Mouse (Mus musculus): ENCODE data around the gene Slc34a3. TPM values are rescaled to one million over a fixed set of nuclear protein-coding genes. Genes with fewer than 3 reads are reported as not detected.

The Slc34a3 gene
- polyA plus RNA-seq (2014; fragmentation: Nextera tagmentation; extraction: Ambion mirVana): not detected in 2 replicates

- WGBS: 94% methylated on average over 3 of the region's 3 CpGs
- H3K4me3 ChIP-seq (ENCODE audit: low read depth, low read length): no peak within 1 kb of the TSS
- ATAC-seq (ENCODE audit: insufficient number of reproducible peaks, low FRiP score, low TSS enrichment, low read depth) (no peak), DNase-seq (ENCODE audit: low spot score) (no peak)
- no peak within 1 kb of the TSS for H3K4me2 ChIP-seq (ENCODE audit: low read depth, severe bottlenecking)
- H3K27ac ChIP-seq (replicated peaks; ENCODE audit: low read depth, low read length): no peak within 1 kb of the TSS
- no peaks in the 10 kb centered on the region for H3K4me1 ChIP-seq (ENCODE audit: control insufficient read depth, insufficient read depth, low read length)
- H3K27me3 ChIP-seq (ENCODE audit: control insufficient read depth, insufficient read depth, low read length): peaks cover under 1% of the 10 kb centered on the region; the same call in 1 of the 2 replicates
- H3K9ac ChIP-seq (ENCODE audit: low read length): no peak within 1 kb of the TSS
- H3K36me3 ChIP-seq (ENCODE audit: control insufficient read depth, insufficient read depth, low read length): no peaks in the 10 kb centered on the region
- H3K9me3 ChIP-seq (ENCODE audit: control insufficient read depth, low read length): no peaks in the 10 kb centered on the region
These were observed at the start of gene Slc34a3 for GRCm38 (mm10) chr2:25234050-25234449. Gene Slc34a3, minus strand, starts transcription at chr2:25234364.

GRCm38 (mm10) chr2:25278928-25279882 lies 45.0 kb upstream of the Slc34a3 start:
- WGBS: 63% methylated on average over 13 of the region's 13 CpGs
- Histone ChIP-seq H3K27ac (replicated peaks; ENCODE audit: low read depth, low read length) (no peak overlapping the region), H3K4me1 (ENCODE audit: control insufficient read depth, insufficient read depth, low read length) (no peaks in the 10 kb centered on the region), H3K9ac (ENCODE audit: low read length) (no peak overlapping the region), H3K4me2 (ENCODE audit: low read depth, severe bottlenecking) (no peak overlapping the region), H3K4me3 (ENCODE audit: low read depth, low read length) (no peak overlapping the region), H3K36me3 (ENCODE audit: control insufficient read depth, insufficient read depth, low read length) (peaks cover 43% of the 10 kb centered on the region), H3K9me3 (ENCODE audit: control insufficient read depth, low read length) (no peaks in the 10 kb centered on the region), H3K27me3 (ENCODE audit: control insufficient read depth, insufficient read depth, low read length) (no peaks in the 10 kb centered on the region)
- DNase-seq (ENCODE audit: low spot score): peak; percentile 87
- no peak for ATAC-seq (ENCODE audit: insufficient number of reproducible peaks, low FRiP score, low TSS enrichment, low read depth)

DNA sequence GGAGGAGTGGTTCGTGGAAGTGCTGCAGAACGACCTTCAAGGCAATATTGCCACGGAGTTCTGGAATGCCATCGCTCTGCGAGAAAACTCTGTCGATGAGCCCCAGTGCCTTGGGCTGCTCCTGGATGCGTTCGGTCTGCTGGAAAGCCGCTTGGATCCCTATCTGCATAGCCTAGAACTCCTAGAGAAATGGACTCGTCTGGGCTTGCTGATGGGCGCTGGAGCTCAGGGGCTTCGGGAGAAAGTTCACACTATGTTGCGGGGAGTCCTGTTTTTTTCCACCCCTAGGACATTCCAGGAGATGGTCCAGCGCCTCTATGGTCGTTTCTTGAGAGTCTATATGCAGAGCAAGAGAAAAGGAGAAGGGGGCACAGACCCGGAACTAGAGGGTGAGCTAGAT lies 38.8 kb upstream of the Slc34a3 start:
- H3K27ac ChIP-seq (replicated peaks; ENCODE audit: low read depth, low read length): no peak overlapping the region
- no peaks in the 10 kb centered on the region for H3K9me3 ChIP-seq (ENCODE audit: control insufficient read depth, low read length)
- ATAC-seq (ENCODE audit: insufficient number of reproducible peaks, low FRiP score, low TSS enrichment, low read depth) (no peak), DNase-seq (ENCODE audit: low spot score) (no peak)
- peak overlapping the region; percentile 96 for H3K4me2 ChIP-seq (ENCODE audit: low read depth, severe bottlenecking)
- H3K36me3 ChIP-seq (ENCODE audit: control insufficient read depth, insufficient read depth, low read length): peaks cover 21% of the 10 kb centered on the region
- no peaks in the 10 kb centered on the region for H3K27me3 ChIP-seq (ENCODE audit: control insufficient read depth, insufficient read depth, low read length)
- H3K4me1 ChIP-seq (ENCODE audit: control insufficient read depth, insufficient read depth, low read length): peaks cover 18% of the 10 kb centered on the region
- WGBS: 32% methylated on average over 16 of the region's 16 CpGs
- H3K4me3 ChIP-seq (ENCODE audit: low read depth, low read length): peak overlapping the region; percentile 95
- H3K9ac ChIP-seq (ENCODE audit: low read length): peak overlapping the region; percentile 83

DNA sequence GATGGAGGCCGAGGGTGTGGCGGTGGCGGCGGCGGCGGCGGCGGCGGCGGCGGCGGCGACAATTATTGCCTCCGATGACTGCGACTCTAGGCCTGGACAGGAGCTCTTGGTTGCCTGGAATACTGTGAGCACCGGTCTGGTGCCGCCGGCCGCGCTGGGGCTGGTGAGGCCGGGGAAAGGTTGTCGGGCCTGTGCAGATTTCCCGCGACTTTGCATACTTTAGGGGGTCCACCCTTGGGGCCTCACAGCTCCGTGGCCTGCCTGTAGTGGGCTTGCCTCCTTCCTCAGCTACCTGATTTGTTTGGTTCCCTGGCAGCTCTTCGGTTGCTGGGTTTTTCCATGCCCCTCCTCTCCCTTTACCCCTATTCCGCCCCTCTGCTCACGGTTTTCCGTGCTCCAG lies 38.4 kb upstream of the Slc34a3 start:
- Histone ChIP-seq H3K4me1 (ENCODE audit: control insufficient read depth, insufficient read depth, low read length) (peaks cover 18% of the 10 kb centered on the region), H3K4me3 (ENCODE audit: low read depth, low read length) (peak overlapping the region; percentile 95), H3K27ac (replicated peaks; ENCODE audit: low read depth, low read length) (no peak overlapping the region), H3K9me3 (ENCODE audit: control insufficient read depth, low read length) (no peaks in the 10 kb centered on the region), H3K9ac (ENCODE audit: low read length) (peak overlapping the region; percentile 83), H3K36me3 (ENCODE audit: control insufficient read depth, insufficient read depth, low read length) (peaks cover 18% of the 10 kb centered on the region), H3K27me3 (ENCODE audit: control insufficient read depth, insufficient read depth, low read length) (no peaks in the 10 kb centered on the region), H3K4me2 (ENCODE audit: low read depth, severe bottlenecking) (peak overlapping the region; percentile 96)
- peak; percentile 75 for ATAC-seq (ENCODE audit: insufficient number of reproducible peaks, low FRiP score, low TSS enrichment, low read depth)
- DNase-seq (ENCODE audit: low spot score): no peak
- under 1% methylated on average over 29 of the region's 29 CpGs for WGBS

DNA sequence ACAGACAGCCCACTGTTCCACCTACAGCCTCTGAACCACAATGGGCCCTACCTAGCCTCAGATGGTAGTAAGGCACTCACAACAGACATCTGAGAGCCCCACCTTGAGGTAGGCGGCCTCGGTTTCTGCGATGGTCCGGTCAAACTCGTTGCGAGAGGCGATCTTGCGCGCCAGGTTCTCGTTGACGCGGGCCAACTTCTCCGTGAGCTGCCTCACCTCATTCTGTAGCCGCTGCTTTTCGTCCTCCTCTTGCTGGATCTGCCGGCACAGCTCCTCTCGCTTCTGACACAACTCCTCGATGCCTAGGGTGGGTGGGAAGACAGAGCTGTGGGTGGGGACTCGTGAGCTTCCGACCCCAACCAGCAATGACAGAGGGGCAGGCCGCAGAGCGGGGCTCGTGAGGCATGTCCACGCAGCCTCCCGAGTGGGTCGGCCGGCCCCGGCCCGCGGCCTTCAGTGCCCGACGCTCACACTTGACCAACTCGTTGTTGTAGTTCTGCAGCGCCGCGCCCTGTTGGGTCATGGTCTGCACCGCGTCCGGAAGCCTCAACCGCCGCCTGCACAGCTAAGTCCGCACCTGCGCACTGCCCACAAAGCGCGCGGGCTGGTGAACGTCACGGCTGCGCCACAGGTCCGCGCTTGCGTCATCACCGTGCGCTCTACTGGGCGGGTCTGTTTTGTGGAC lies 37.8 kb upstream of the Slc34a3 start, which contains the start of the genes Ssna1 and Anapc2:
Gene Ssna1, minus strand, starts transcription at position 612 of the 685 bp plus-strand sequence.
Gene Anapc2, plus strand, starts transcription at position 652 of the 685 bp plus-strand sequence.
- ATAC-seq (ENCODE audit: insufficient number of reproducible peaks, low FRiP score, low TSS enrichment, low read depth): peak; percentile 93
- Histone ChIP-seq H3K4me3 (ENCODE audit: low read depth, low read length) (peak within 1 kb of the TSS; percentile 95), H3K4me1 (ENCODE audit: control insufficient read depth, insufficient read depth, low read length) (peaks cover 18% of the 10 kb centered on the region), H3K27ac (replicated peaks; ENCODE audit: low read depth, low read length) (no peak within 1 kb of the TSS; the same call in 1 of the 2 replicates), H3K9me3 (ENCODE audit: control insufficient read depth, low read length) (no peaks in the 10 kb centered on the region), H3K27me3 (ENCODE audit: control insufficient read depth, insufficient read depth, low read length) (no peaks in the 10 kb centered on the region), H3K4me2 (ENCODE audit: low read depth, severe bottlenecking) (peak within 1 kb of the TSS; percentile 96), H3K9ac (ENCODE audit: low read length) (peak within 1 kb of the TSS; percentile 83), H3K36me3 (ENCODE audit: control insufficient read depth, insufficient read depth, low read length) (peaks cover 18% of the 10 kb centered on the region)
- under 1% methylated on average over 55 of the region's 55 CpGs for WGBS
- DNase-seq (ENCODE audit: low spot score): peak; percentile 100

DNA sequence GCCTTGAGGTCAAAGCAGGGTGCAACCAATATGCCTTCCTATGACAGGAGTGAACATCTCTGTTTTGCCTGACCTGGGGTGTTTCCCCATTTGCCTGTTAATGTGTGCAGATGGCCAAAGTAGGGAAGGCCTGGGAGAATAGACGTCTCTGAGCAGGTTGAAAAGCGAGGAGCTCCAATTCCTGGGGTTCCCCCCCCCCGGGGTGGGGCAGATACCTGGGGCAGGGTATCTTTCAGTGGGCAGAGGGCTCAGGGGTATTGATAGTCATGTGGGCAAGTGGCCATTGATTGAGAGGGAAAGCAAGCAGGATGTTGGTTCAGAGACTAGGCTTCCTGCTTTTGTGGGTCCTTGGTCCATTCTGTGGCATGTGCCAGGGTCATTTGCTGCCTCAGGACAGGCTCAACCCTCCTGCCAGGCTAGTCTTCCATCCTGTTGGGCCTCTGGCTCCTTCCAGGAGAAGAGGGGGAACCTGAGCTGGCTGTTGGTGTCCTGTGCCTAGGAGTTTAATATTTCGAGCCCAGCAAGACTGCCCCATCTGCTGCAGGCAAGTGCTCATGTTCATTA lies 33.7 kb upstream of the Slc34a3 start:
- H3K9ac ChIP-seq (ENCODE audit: low read length): no peak overlapping the region
- no peak overlapping the region for H3K27ac ChIP-seq (replicated peaks; ENCODE audit: low read depth, low read length)
- H3K4me2 ChIP-seq (ENCODE audit: low read depth, severe bottlenecking): no peak overlapping the region
- ATAC-seq (ENCODE audit: insufficient number of reproducible peaks, low FRiP score, low TSS enrichment, low read depth) (no peak), DNase-seq (ENCODE audit: low spot score) (no peak)
- peaks cover 19% of the 10 kb centered on the region for H3K27me3 ChIP-seq (ENCODE audit: control insufficient read depth, insufficient read depth, low read length)
- no peak overlapping the region for H3K4me3 ChIP-seq (ENCODE audit: low read depth, low read length)
- peaks cover 2% of the 10 kb centered on the region; the same call in 1 of the 2 replicates for H3K36me3 ChIP-seq (ENCODE audit: control insufficient read depth, insufficient read depth, low read length)
- 79% methylated on average over 4 of the region's 4 CpGs for WGBS
- H3K4me1 ChIP-seq (ENCODE audit: control insufficient read depth, insufficient read depth, low read length): peaks cover 18% of the 10 kb centered on the region
- no peaks in the 10 kb centered on the region for H3K9me3 ChIP-seq (ENCODE audit: control insufficient read depth, low read length)

GRCm38 (mm10) chr2:25267241-25267640 lies 33.1 kb upstream of the Slc34a3 start:
- H3K9ac ChIP-seq (ENCODE audit: low read length): no peak overlapping the region
- peaks cover 18% of the 10 kb centered on the region for H3K4me1 ChIP-seq (ENCODE audit: control insufficient read depth, insufficient read depth, low read length)
- ATAC-seq (ENCODE audit: insufficient number of reproducible peaks, low FRiP score, low TSS enrichment, low read depth) (no peak), DNase-seq (ENCODE audit: low spot score) (no peak)
- peaks cover 19% of the 10 kb centered on the region for H3K27me3 ChIP-seq (ENCODE audit: control insufficient read depth, insufficient read depth, low read length)
- H3K4me2 ChIP-seq (ENCODE audit: low read depth, severe bottlenecking): no peak overlapping the region
- H3K4me3 ChIP-seq (ENCODE audit: low read depth, low read length): no peak overlapping the region
- peaks cover 2% of the 10 kb centered on the region; the same call in 1 of the 2 replicates for H3K36me3 ChIP-seq (ENCODE audit: control insufficient read depth, insufficient read depth, low read length)
- H3K27ac ChIP-seq (replicated peaks; ENCODE audit: low read depth, low read length): no peak overlapping the region
- H3K9me3 ChIP-seq (ENCODE audit: control insufficient read depth, low read length): no peaks in the 10 kb centered on the region

DNA sequence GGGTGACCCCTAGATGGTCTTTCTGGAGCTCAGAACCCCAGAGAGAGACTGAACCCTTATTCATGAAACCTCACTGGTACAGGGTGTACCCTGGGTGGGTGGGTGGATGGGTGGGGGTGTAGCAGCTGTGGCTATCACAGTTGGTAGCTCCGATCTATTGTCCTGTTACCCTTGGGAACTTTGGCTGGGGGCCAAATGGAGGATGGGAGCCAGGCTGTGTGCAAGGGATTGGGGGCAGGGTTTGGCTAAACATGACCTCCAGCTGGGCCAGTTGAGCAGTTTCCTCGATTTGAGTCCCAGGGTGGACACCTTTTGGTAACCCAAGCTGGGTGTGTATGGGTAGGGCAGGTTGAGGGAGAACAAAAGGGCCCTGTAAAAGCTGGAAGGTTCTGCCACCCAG lies 32.6 kb upstream of the Slc34a3 start:
- H3K9me3 ChIP-seq (ENCODE audit: control insufficient read depth, low read length): no peaks in the 10 kb centered on the region
- H3K4me2 ChIP-seq (ENCODE audit: low read depth, severe bottlenecking): no peak overlapping the region
- H3K4me1 ChIP-seq (ENCODE audit: control insufficient read depth, insufficient read depth, low read length): peaks cover 18% of the 10 kb centered on the region
- ATAC-seq (ENCODE audit: insufficient number of reproducible peaks, low FRiP score, low TSS enrichment, low read depth) (no peak), DNase-seq (ENCODE audit: low spot score) (no peak)
- H3K36me3 ChIP-seq (ENCODE audit: control insufficient read depth, insufficient read depth, low read length): peaks cover 2% of the 10 kb centered on the region; the same call in 1 of the 2 replicates
- H3K27me3 ChIP-seq (ENCODE audit: control insufficient read depth, insufficient read depth, low read length): peaks cover 19% of the 10 kb centered on the region
- no peak overlapping the region for H3K9ac ChIP-seq (ENCODE audit: low read length)
- WGBS: 64% methylated on average over 2 of the region's 2 CpGs
- no peak overlapping the region for H3K4me3 ChIP-seq (ENCODE audit: low read depth, low read length)
- no peak overlapping the region for H3K27ac ChIP-seq (replicated peaks; ENCODE audit: low read depth, low read length)

Data from limb, embryonic 11.5 days (tissue).